Mouse (Mus musculus) brain, embryonic 14.5 days (tissue): ENCODE measurements around the gene 2610507B11Rik.

Experiments used
- CTCF ChIP-seq: fragments of 200-500 bp; IDR thresholded peaks from 2 replicates; pipeline ENCODE4 v1.5.1; 2012; ENCODE audit warnings: inconsistent platforms, mild to moderate bottlenecking, moderate library complexity, borderline replicate concordance; ENCODE audit not compliant: insufficient read depth, insufficient read length; ENCODE audit errors: extremely low read depth
- POLR2A ChIP-seq: fragments of 200-500 bp; IDR thresholded peaks from 2 replicates; pipeline ENCODE4 v1.6.1; 2012; ENCODE audit warnings: mild to moderate bottlenecking, inconsistent platforms, borderline replicate concordance; ENCODE audit not compliant: poor library complexity, insufficient read depth, insufficient read length, severe bottlenecking; ENCODE audit errors: extremely low read depth

DNA sequence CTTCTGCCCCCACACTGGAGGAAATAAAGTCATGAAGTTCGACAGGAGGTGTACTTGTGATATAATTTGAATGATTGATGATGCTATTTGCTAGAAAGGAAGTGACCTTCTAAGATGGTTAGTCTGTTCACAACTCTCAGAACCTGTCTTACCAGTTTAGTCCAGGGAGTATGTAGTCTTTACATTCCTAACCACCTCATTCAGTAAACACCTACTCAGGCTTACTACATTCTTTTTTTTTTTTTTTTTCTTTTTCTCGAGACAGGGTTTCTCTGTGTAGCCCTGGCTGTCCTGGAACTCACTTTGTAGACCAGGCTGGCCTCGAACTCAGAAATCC is 14.6 kb upstream of the 2610507B11Rik start:
- TF ChIP-seq CTCF (no peak), POLR2A (no peak)
